Mouse (Mus musculus) myocyte (in vitro differentiated cells): ENCODE results near the gene Gm6588. TPM values are rescaled to one million over a fixed set of nuclear protein-coding genes. Genes with fewer than 3 reads are reported as not detected.
"Not testable (repeated sequence)": the region's sequence is repeated elsewhere in the genome, so short reads cannot be mapped to it uniquely, and the experiment has no call there.

Experiments
- H3K27me3 ChIP-seq: one replicate; pipeline ENCODE4 v1.6.1; 2011; ENCODE audit not compliant: control insufficient read depth, insufficient read depth, insufficient read length
- H3K36me3 ChIP-seq: one replicate; pipeline ENCODE4 v1.6.1; 2011; ENCODE audit not compliant: control insufficient read depth, insufficient read depth
- H3K4me2 ChIP-seq: one replicate; pipeline ENCODE4 v1.6.1; 2011; ENCODE audit warnings: low read depth, control low read depth
- H3K4me3 ChIP-seq: one replicate; pipeline ENCODE4 v1.5.1; 2011; ENCODE audit warnings: mild to moderate bottlenecking, control low read depth, moderate library complexity
- H3K79me2 ChIP-seq: one replicate; pipeline ENCODE4 v1.6.1; 2011; ENCODE audit not compliant: control insufficient read depth, insufficient read depth
- H3ac ChIP-seq: one replicate; pipeline ENCODE4 v1.6.1; 2011; ENCODE audit not compliant: control insufficient read depth, insufficient read length
- CEBPB ChIP-seq: IDR thresholded peaks from 2 replicates; pipeline ENCODE4 v1.6.1; 2011; ENCODE audit warnings: mild to moderate bottlenecking, moderate library complexity; ENCODE audit not compliant: poor library complexity, insufficient read depth, severe bottlenecking
- E2F4 ChIP-seq: IDR thresholded peaks from one replicate; pipeline ENCODE4 v1.6.1; 2011; ENCODE audit warnings: mild to moderate bottlenecking, control low read depth, moderate library complexity; ENCODE audit not compliant: insufficient read depth
- MAX ChIP-seq: IDR thresholded peaks from one replicate; pipeline ENCODE4 v1.6.1; 2011; ENCODE audit warnings: low read depth, mild to moderate bottlenecking, control low read depth
- MYOD1 ChIP-seq, 3 experiments: IDR thresholded peaks; one replicate each; pipeline ENCODE4 v1.6.1; 2011; ENCODE audit warnings: control low read depth in 2 of 3, low read depth in 2 of 3, mild to moderate bottlenecking in 2 of 3, moderate library complexity in 1 of 3; ENCODE audit not compliant: insufficient read length in 2 of 3, control insufficient read depth in 1 of 3
- MYOG ChIP-seq, 3 experiments: IDR thresholded peaks; one replicate each; pipeline ENCODE4 v1.6.1; 2011; ENCODE audit warnings: control low read depth in 2 of 3, low read depth in 2 of 3, mild to moderate bottlenecking in 2 of 3; ENCODE audit not compliant: insufficient read length in 2 of 3, control insufficient read depth in 1 of 3, insufficient read depth in 1 of 3
- POLR2A ChIP-seq: IDR thresholded peaks from one replicate; pipeline ENCODE4 v1.6.1; 2011; ENCODE audit warnings: low read depth, mild to moderate bottlenecking, control low read depth, moderate library complexity; ENCODE audit not compliant: insufficient read length
- POLR2AphosphoS2 ChIP-seq: IDR thresholded peaks from one replicate; pipeline ENCODE4 v1.6.1; 2011; ENCODE audit warnings: low read depth, control low read depth; ENCODE audit not compliant: insufficient read length
- REST ChIP-seq: IDR thresholded peaks from one replicate; pipeline ENCODE4 v1.6.1; 2011; ENCODE audit warnings: mild to moderate bottlenecking, control low read depth, moderate library complexity; ENCODE audit not compliant: insufficient read depth, insufficient read length
- SRF ChIP-seq: IDR thresholded peaks from one replicate; pipeline ENCODE4 v1.6.1; 2011; ENCODE audit warnings: low read depth; ENCODE audit not compliant: control insufficient read depth, insufficient read length
- TCF12 ChIP-seq: IDR thresholded peaks from one replicate; pipeline ENCODE4 v1.6.1; 2011; ENCODE audit warnings: mild to moderate bottlenecking, control low read depth; ENCODE audit not compliant: poor library complexity, insufficient read depth, severe bottlenecking
- TCF3 ChIP-seq: IDR thresholded peaks from one replicate; pipeline ENCODE4 v1.6.1; 2011; ENCODE audit warnings: low read depth, control low read depth; ENCODE audit not compliant: insufficient read length
- USF1 ChIP-seq: IDR thresholded peaks from one replicate; pipeline ENCODE4 v1.6.1; 2011; ENCODE audit warnings: low read depth, mild to moderate bottlenecking, control low read depth, moderate library complexity
- polyA plus RNA-seq: library from polyadenylated mRNA; unstranded; fragments of >200 nt; fragmentation: generic; extraction: Trizol; gene quantifications from one replicate; pipeline ENCODE4 v1.2.1, GENCODE M21; 2012; ENCODE audit warnings: missing spikeins

Gm6588 gene
- polyA plus RNA-seq, 1 experiment, result not detected

DNA sequence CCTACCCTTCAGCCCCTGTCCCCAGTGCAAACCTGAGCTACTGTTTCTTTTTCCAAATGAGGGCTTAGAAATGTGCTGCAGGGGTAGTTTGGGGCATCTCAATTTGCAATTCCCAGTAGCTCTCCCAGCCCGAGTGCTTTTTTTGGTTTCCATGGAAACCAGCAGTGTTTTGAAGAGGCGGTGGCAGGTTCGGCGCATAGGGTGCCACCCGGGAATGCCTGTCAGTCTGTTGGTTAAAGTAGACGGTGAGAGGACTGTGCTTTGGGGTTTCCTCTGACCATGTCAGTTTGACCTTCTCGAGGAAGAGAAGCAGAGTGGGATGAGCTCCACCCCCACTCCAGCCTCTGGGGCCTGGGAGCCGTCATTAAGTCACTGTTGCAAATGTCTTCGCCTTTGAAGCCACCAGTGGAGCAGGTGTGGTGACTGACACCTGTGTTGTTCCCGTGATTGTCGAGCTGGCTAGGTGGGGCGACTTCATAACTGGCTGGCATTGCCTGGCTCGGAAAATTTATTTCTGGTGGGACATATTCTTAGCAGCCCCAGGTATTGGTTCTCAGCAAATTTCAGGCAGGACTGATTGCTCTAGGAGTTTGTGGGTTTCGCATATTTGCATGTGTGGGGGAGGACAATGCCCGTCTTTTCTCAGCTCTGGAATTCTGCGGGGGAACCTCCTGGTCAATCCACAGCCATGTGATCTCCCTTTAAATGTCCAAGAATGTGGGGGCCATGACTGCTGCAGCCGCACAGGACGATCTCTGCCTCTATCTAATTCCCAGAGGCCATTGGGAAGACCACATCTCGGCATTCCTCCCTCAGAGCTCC, 37.5 kb upstream of the Gm6588 start:
- Histone ChIP-seq H3ac (no peak overlapping the region), H3K79me2 (no peaks in the 10 kb centered on the region), H3K36me3 (no peaks in the 10 kb centered on the region), H3K27me3 (no peaks in the 10 kb centered on the region), H3K4me3 (no peak overlapping the region), H3K4me2 (no peak overlapping the region)
- TF ChIP-seq TCF12 (no peak), MYOD1 (IDR thresholded peaks at IDR 0.05; ENCODE audit: control insufficient read depth in 1 of 3, insufficient read length in 2 of 3, low read depth in 2 of 3) (peak in 1 of 3 experiments; percentile 22), TCF3 (no peak)

DNA sequence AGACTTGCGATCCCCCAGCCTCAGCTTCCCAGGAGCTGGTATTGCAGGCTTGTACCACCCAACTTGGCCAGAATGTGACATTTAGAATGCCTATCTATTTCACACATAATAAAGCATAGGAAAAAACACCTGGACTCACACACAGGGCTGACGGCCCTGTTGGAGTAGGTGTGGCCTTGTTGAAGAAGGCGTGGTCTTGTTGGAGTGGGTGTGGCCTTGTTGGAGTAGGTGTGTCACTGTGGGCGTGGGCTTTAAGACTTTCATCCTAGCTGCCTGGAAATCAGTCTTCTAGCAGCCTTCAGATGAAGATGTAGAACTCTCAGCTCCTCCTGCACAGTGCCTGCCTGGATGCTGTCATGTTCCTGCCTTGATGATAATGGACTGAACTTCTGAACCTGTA, 36.4 kb upstream of the Gm6588 start:
- H3K4me3 ChIP-seq, H3K4me2 ChIP-seq, H3K79me2 ChIP-seq, H3K36me3 ChIP-seq, H3ac ChIP-seq, H3K27me3 ChIP-seq: not testable (repeated sequence)

DNA sequence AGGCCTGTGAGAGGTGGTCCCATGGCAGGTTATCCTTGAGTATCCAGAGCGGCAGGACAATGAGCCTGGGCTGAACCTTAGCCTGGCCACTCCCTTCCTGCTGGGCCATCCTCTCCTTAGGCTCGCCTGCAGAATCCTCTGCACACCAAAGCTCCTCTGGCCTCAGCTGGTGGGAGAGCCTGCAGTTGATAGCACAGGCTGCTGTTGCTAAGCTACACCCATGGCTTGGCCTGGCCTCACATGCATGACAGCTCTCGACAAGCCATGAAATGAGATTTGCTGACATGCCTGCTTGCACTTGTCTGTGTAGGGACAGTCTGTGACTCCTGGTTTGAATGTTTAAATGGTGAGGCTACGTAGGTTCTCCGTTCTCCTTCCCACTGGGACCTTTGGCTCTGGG, 32.6 kb upstream of the Gm6588 start:
- Histone ChIP-seq H3K27me3 (peaks cover 9% of the 10 kb centered on the region), H3ac (no peak overlapping the region), H3K4me2 (no peak overlapping the region), H3K4me3 (no peak overlapping the region), H3K36me3 (no peaks in the 10 kb centered on the region), H3K79me2 (no peaks in the 10 kb centered on the region)
- TF ChIP-seq POLR2A (no peak), MYOG (IDR thresholded peaks at IDR 0.05; ENCODE audit: control insufficient read depth in 1 of 3, insufficient read depth in 1 of 3, insufficient read length in 2 of 3, low read depth in 2 of 3) (no peak), MYOD1 (IDR thresholded peaks at IDR 0.05; ENCODE audit: control insufficient read depth in 1 of 3, insufficient read length in 2 of 3, low read depth in 2 of 3) (no peak), REST (no peak), MAX (no peak), TCF3 (no peak), E2F4 (no peak), TCF12 (no peak)

DNA sequence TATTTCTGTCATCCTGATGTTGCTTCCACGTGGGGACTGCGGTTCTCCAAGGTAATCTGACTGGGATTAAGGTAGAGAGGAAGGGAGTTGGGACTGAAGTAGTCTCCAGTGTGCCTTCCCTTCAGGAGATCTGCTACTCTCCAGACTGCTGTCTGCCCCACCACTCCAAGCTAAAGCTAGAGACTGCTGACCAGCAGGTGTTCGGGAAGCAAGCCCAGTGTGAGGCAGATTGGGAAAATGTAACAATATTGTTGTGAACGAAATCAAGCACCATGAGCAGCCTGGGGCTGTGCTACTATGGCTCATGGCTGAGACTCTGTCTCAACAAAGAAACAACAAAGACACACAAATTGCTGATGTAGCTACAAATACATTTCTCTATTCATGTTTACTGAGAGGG, 31.2 kb upstream of the Gm6588 start:
- Histone ChIP-seq H3ac (no peak overlapping the region), H3K27me3 (peaks cover 22% of the 10 kb centered on the region), H3K4me2 (no peak overlapping the region), H3K79me2 (no peaks in the 10 kb centered on the region), H3K36me3 (no peaks in the 10 kb centered on the region), H3K4me3 (no peak overlapping the region)
- no peak for TF ChIP-seq POLR2AphosphoS2
- no peak for TF ChIP-seq TCF3
- TF ChIP-seq TCF12, result no peak
- no peak for TF ChIP-seq SRF
- no peak for TF ChIP-seq MAX
- no peak for TF ChIP-seq POLR2A
- no peak for TF ChIP-seq USF1
- TF ChIP-seq REST, result no peak
- no peak for TF ChIP-seq CEBPB
- TF ChIP-seq E2F4, result no peak

DNA sequence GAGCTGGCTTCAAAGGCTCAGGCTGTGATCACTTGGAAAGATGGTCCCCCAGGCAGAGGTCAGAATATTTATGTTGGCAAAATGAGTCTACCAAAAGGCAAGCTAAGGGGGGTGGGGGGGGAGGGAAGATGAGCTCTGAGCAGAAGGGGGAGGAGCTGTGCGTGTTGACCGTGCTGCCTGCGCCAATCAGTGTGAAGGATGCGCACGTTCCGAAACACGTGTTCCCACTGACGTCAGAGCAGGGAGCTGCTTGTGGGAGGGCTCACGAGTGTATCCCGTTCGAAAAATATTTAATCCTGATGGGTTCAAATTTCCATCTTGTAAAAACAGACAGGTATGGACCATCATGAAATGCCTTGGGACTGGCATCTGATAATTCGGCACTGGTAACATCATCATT, 29.7 kb upstream of the Gm6588 start:
- Histone ChIP-seq H3K79me2 (no peaks in the 10 kb centered on the region), H3K4me3 (no peak overlapping the region), H3K27me3 (peaks cover 33% of the 10 kb centered on the region), H3K36me3 (no peaks in the 10 kb centered on the region), H3K4me2 (no peak overlapping the region), H3ac (no peak overlapping the region)
- TF ChIP-seq POLR2A, result no peak
- TF ChIP-seq TCF3, result no peak
- TF ChIP-seq TCF12, result no peak
- no peak for TF ChIP-seq POLR2AphosphoS2
- no peak for TF ChIP-seq USF1
- TF ChIP-seq REST, result no peak
- TF ChIP-seq MYOD1 (IDR thresholded peaks at IDR 0.05; ENCODE audit: control insufficient read depth in 1 of 3, insufficient read length in 2 of 3, low read depth in 2 of 3), result no peak
- TF ChIP-seq SRF, result no peak
- no peak for TF ChIP-seq E2F4
- no peak for TF ChIP-seq MAX
- TF ChIP-seq MYOG (IDR thresholded peaks at IDR 0.05; ENCODE audit: control insufficient read depth in 1 of 3, insufficient read depth in 1 of 3, insufficient read length in 2 of 3, low read depth in 2 of 3), result no peak
